8 mouse cellular contexts compared by ENCODE assay signal in the genomic region with DNA sequence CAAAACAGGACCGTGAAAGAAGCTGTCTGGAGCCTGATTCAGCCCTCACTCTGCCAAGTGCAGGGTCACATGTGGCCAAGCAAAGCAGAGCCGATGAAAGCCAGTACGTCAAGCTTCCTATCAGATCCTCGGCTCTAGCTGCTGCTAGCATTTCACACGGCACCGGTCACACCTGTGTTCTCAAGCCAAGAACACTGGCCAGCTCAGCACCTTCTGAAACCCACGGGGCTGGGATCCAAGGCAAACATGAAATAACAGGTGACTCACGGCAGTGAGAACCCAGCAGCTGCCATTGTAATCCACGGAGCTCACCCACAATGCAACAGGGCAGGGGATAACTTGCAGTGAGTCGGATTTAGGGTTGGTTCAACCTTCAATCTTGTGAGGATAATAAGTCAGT.
DNase-seq lines count a peak whose midpoint lies in the region; ATAC-seq and TF ChIP-seq lines count a peak whose summit lies in the region.

No protein-coding gene starts in this region.

- no peak overlapping the region for H3K4me3 ChIP-seq in lung, postnatal 0 days (ENCODE audit: low read depth, low read length)
- H3K4me3 ChIP-seq in thymus, adult 2 months (ENCODE audit: control insufficient read depth, insufficient read depth, low read length): no peak overlapping the region
- H3K4me3 ChIP-seq in forebrain, postnatal 0 days (ENCODE audit: low read depth, low read length): no peak overlapping the region

- no peak overlapping the region for H3K4me2 ChIP-seq in lung, postnatal 0 days (replicated peaks; ENCODE audit: low read depth, low read length)
- no peak overlapping the region for H3K4me2 ChIP-seq in forebrain, postnatal 0 days (ENCODE audit: low read depth)

- no peaks in the 10 kb centered on the region for H3K4me1 ChIP-seq in lung, postnatal 0 days (ENCODE audit: insufficient read depth, low read depth, low read length)
- H3K4me1 ChIP-seq in thymus, adult 2 months (replicated peaks; ENCODE audit: control insufficient read depth, insufficient read depth, low read length): no peaks in the 10 kb centered on the region
- H3K4me1 ChIP-seq in forebrain, postnatal 0 days (ENCODE audit: insufficient read depth): no peaks in the 10 kb centered on the region

- TF ChIP-seq CTCF in lung, postnatal 0 days (IDR thresholded peaks at IDR 0.05): no peak
- no peak for TF ChIP-seq CTCF in thymus, adult 2 months (IDR thresholded peaks at IDR 0.05; ENCODE audit: borderline replicate concordance, control insufficient read depth, extremely low read depth, insufficient read depth, low read length, poor library complexity)
- no peak for TF ChIP-seq CTCF in forebrain, postnatal 0 days (IDR thresholded peaks at IDR 0.05; ENCODE audit: low read depth)

- no peak for TF ChIP-seq POLR2A in thymus, adult 2 months (IDR thresholded peaks at IDR 0.05; ENCODE audit: control insufficient read depth, extremely low read depth, insufficient read depth, low read length, poor library complexity)

- H3K9ac ChIP-seq in lung, postnatal 0 days (replicated peaks; ENCODE audit: low read depth): no peak overlapping the region
- H3K9ac ChIP-seq in forebrain, postnatal 0 days: no peak overlapping the region

- 44% methylated on average over 10 of the region's 10 CpGs for WGBS in lung, postnatal 0 days
- WGBS in thymus, adult 2 months: 90% methylated on average over 10 of the region's 10 CpGs
- 64% methylated on average over 10 of the region's 10 CpGs for WGBS in forebrain, postnatal 0 days

- peak; percentile 79 for DNase-seq in cerebellum, adult 11-12 months
- no peak for DNase-seq in cerebellum, postnatal 4 days (ENCODE audit: low spot score in 2 of 2)
- DNase-seq in adrenal gland, postnatal 14 days: peak; percentile 41
- DNase-seq in heart, adult 8-10 months (ENCODE audit: low spot score): peak; percentile 83
- peak; percentile 84 for DNase-seq in lung, postnatal 0 days (ENCODE audit: low spot score)
- no peak for DNase-seq in embryo, embryonic 11 days
- DNase-seq in thymus, adult 2 months: no peak
- no peak for DNase-seq in forebrain, postnatal 0 days

- no peaks in the 10 kb centered on the region for H3K36me3 ChIP-seq in lung, postnatal 0 days (ENCODE audit: insufficient read depth, low read length)
- no peaks in the 10 kb centered on the region for H3K36me3 ChIP-seq in thymus, adult 2 months (ENCODE audit: control insufficient read depth, insufficient read depth, low read length)
- no peaks in the 10 kb centered on the region for H3K36me3 ChIP-seq in forebrain, postnatal 0 days (ENCODE audit: insufficient read depth)

- no peak for TF ChIP-seq EP300 in lung, postnatal 0 days (IDR thresholded peaks at IDR 0.05)

- no peaks in the 10 kb centered on the region for H3K9me3 ChIP-seq in lung, postnatal 0 days (ENCODE audit: low read length)
- H3K9me3 ChIP-seq in forebrain, postnatal 0 days (ENCODE audit: low read length): no peaks in the 10 kb centered on the region

- H3K27me3 ChIP-seq in lung, postnatal 0 days (replicated peaks; ENCODE audit: insufficient read depth, low read length): no peaks in the 10 kb centered on the region
- H3K27me3 ChIP-seq in thymus, adult 2 months (ENCODE audit: control insufficient read depth, insufficient read depth, low read length): no peaks in the 10 kb centered on the region
- no peaks in the 10 kb centered on the region for H3K27me3 ChIP-seq in forebrain, postnatal 0 days (ENCODE audit: insufficient read depth, low read length)

- no peak overlapping the region for H3K27ac ChIP-seq in lung, postnatal 0 days (ENCODE audit: low read length)
- no peak overlapping the region for H3K27ac ChIP-seq in thymus, adult 2 months (ENCODE audit: control insufficient read depth, insufficient read depth, low read length)
- no peak overlapping the region for H3K27ac ChIP-seq in forebrain, postnatal 0 days (ENCODE audit: low read depth, low read length)

- peak; percentile 88 for ATAC-seq in lung, postnatal 0 days
- ATAC-seq in forebrain, postnatal 0 days: no peak

Comparison
In these comparisons a context has a peak if more than half of its experiments do, and no peak if none do; other contexts are left out.
1. DNase-seq: peak in cerebellum, adult 11-12 months (single experiment), adrenal gland, postnatal 14 days (single experiment), heart, adult 8-10 months (single experiment) and lung, postnatal 0 days (single experiment); none in cerebellum, postnatal 4 days (0 of 2), embryo, embryonic 11 days (single experiment), thymus, adult 2 months (single experiment) and forebrain, postnatal 0 days (single experiment).